Mouse (Mus musculus) liver, embryonic 14.5 days (tissue): ENCODE measurements around the gene Cast. TPM values are rescaled to one million over a fixed set of nuclear protein-coding genes. Genes with fewer than 3 reads are reported as not detected.

ENCODE experiments used
- ATAC-seq: fragments of 200-750 bp; cut with Nextera tagmentation; 2 replicates; pipeline ENCODE4 v1.8.0; 2017; ENCODE audit warnings: moderate number of reproducible peaks, mild to moderate bottlenecking, moderate library complexity; ENCODE audit not compliant: insufficient read depth
- DNase-seq, 3 experiments: peaks; one replicate each; pipeline ENCODE4 v3.0.0-alpha.2; 2012 to 2013; ENCODE audit warnings: low read depth in 3 of 3, low spot score in 3 of 3
- H3K27ac ChIP-seq: fragments of 300-500 bp; sonication (generic); 2 replicates; pipeline ENCODE4 v1.5.1; 2014; ENCODE audit warnings: moderate library complexity, mild to moderate bottlenecking, control low read depth, inconsistent platforms
- H3K27me3 ChIP-seq: fragments of 300-500 bp; sonication (generic); 2 replicates; pipeline ENCODE4 v1.6.1; 2014; ENCODE audit warnings: mild to moderate bottlenecking, low read length, moderate library complexity; ENCODE audit not compliant: control insufficient read depth, insufficient read depth
- H3K36me3 ChIP-seq: fragments of 300-500 bp; sonication (generic); replicated peaks from 2 replicates; pipeline ENCODE4 v1.6.1; 2014; ENCODE audit warnings: low read depth; ENCODE audit not compliant: control insufficient read depth, insufficient read depth
- H3K4me1 ChIP-seq, 2 experiments: fragments of 200-500 bp in 1 of 2; fragments of 300-500 bp in 1 of 2; sonication (generic) in 1 of 2; replicated peaks; 2 replicates each; pipeline ENCODE4 v1.6.1; 2012 to 2014; ENCODE audit warnings: antibody characterized with exemption in 1 of 2, inconsistent platforms in 1 of 2, low read length in 1 of 2; ENCODE audit not compliant: control insufficient read depth in 2 of 2, insufficient read depth in 2 of 2
- H3K4me2 ChIP-seq: fragments of 300-500 bp; sonication (generic); 2 replicates; pipeline ENCODE4 v1.6.1; 2014; ENCODE audit warnings: low read depth, mild to moderate bottlenecking, control low read depth, moderate library complexity
- H3K4me3 ChIP-seq, 2 experiments: fragments of 200-500 bp in 1 of 2; fragments of 300-500 bp in 1 of 2; sonication (generic) in 1 of 2; 2 replicates each; pipeline ENCODE4 v1.5.1; 2012 to 2014; ENCODE audit warnings: low read depth in 2 of 2, low read length in 2 of 2, mild to moderate bottlenecking in 2 of 2, control low read depth in 1 of 2, inconsistent platforms in 1 of 2, moderate library complexity in 1 of 2; ENCODE audit not compliant: insufficient read depth in 1 of 2
- H3K9ac ChIP-seq: fragments of 300-500 bp; sonication (generic); replicated peaks from 2 replicates; pipeline ENCODE4 v1.6.1; 2014; ENCODE audit warnings: mild to moderate bottlenecking, control low read depth, moderate library complexity
- H3K9me3 ChIP-seq: fragments of 300-500 bp; sonication (generic); 2 replicates; pipeline ENCODE4 v1.6.1; 2016; ENCODE audit warnings: low read length, mixed read lengths; ENCODE audit not compliant: control insufficient read depth
- CTCF ChIP-seq: IDR thresholded peaks from 2 replicates; pipeline ENCODE4 v1.5.1; 2016; ENCODE audit warnings: antibody characterized with exemption, low read depth, control low read depth
- EP300 ChIP-seq: IDR thresholded peaks from 2 replicates; pipeline ENCODE4 v1.6.1; 2016; ENCODE audit warnings: antibody characterized with exemption, low read depth
- WGBS: fragments of 180-500 bp; shearing (Covaris S2); extraction: QIAGEN DNeasy Blood & Tissue Kit; methylation state at CpG from one replicate; pipeline ENCODE4 v1.1.7; 2014; ENCODE audit not compliant: insufficient replicate concordance; 5-methylcytosine and 5-hydroxymethylcytosine counted together
- polyA plus RNA-seq, 2 experiments: library from polyadenylated mRNA; depleted of rRNA in 1 of 2; stranded (reverse) in 1 of 2; unstranded in 1 of 2; fragments of >200 nt; fragmentation: Nextera tagmentation in 1 of 2; extraction: Ambion mirVana in 1 of 2; gene quantifications; 2 replicates each; pipeline versions ENCODE4 v1.2.1 to v1.2.3; 2012 to 2014

Cast gene
- polyA plus RNA-seq, 2 experiments: 15.6 to 35.1 TPM

- H3K4me2 ChIP-seq: no peak overlapping the region
- DNase-seq (no peak), ATAC-seq (no peak)
- no peak overlapping the region for H3K9ac ChIP-seq
- no peaks in the 10 kb centered on the region for H3K4me1 ChIP-seq
- no peak overlapping the region for H3K27ac ChIP-seq
- no peaks in the 10 kb centered on the region for H3K27me3 ChIP-seq
- no peaks in the 10 kb centered on the region for H3K9me3 ChIP-seq
- TF ChIP-seq CTCF (no peak), EP300 (no peak)
- H3K4me3 ChIP-seq: no peak overlapping the region
- no peaks in the 10 kb centered on the region for H3K36me3 ChIP-seq
- 17% methylated on average over 1 of the region's 1 CpGs for WGBS
Observed at GRCm38 (mm10) chr13:74787681-74788080, 20.9 kb downstream of the Cast start.

- no peaks in the 10 kb centered on the region for H3K9me3 ChIP-seq
- H3K4me3 ChIP-seq: no peak overlapping the region
- no peaks in the 10 kb centered on the region for H3K27me3 ChIP-seq
- no peak overlapping the region for H3K4me2 ChIP-seq
- ATAC-seq: no peak
- no peaks in the 10 kb centered on the region for H3K36me3 ChIP-seq
- no peak overlapping the region for H3K27ac ChIP-seq
- H3K9ac ChIP-seq: no peak overlapping the region
- peaks cover 6 to 10% of the 10 kb centered on the region in 2 experiments; a peak in 3 of 4 replicates for H3K4me1 ChIP-seq
- no peak for TF ChIP-seq CTCF
- no peak for TF ChIP-seq EP300
- DNase-seq: no peak
- 52% methylated on average over 1 of the region's 1 CpGs for WGBS
Observed at GRCm38 (mm10) chr13:74772151-74772550, 36.5 kb downstream of the Cast start.

GRCm38 (mm10) chr13:74770480-74770879 is 38.1 kb downstream of the Cast start:
- TF ChIP-seq EP300: peak; percentile 25; the same call in 1 of the 2 replicates
- peak; percentile 84 for TF ChIP-seq CTCF
- Histone ChIP-seq H3K9ac (peak overlapping the region; percentile 80), H3K4me2 (peak overlapping the region; percentile 80), H3K27ac (peak overlapping the region; percentile 95), H3K9me3 (no peaks in the 10 kb centered on the region), H3K36me3 (no peaks in the 10 kb centered on the region), H3K4me1 (peaks cover 6 to 10% of the 10 kb centered on the region in 2 experiments; a peak in 3 of 4 replicates), H3K27me3 (no peaks in the 10 kb centered on the region), H3K4me3 (peak overlapping the region; percentile 73 to 96)
- 0% methylated on average over 21 of the region's 21 CpGs for WGBS
- ATAC-seq: peak; percentile 98
- DNase-seq: peak; percentile 86 to 92 (median 87)

- no peaks in the 10 kb centered on the region for H3K9me3 ChIP-seq
- peak overlapping the region; percentile 73 to 96 for H3K4me3 ChIP-seq
- ATAC-seq (peak; percentile 66; the same call in 1 of the 2 replicates), DNase-seq (peak in 2 of 3 experiments; percentile 24 to 51)
- WGBS: 1% methylated on average over 8 of the region's 8 CpGs
- H3K27me3 ChIP-seq: no peaks in the 10 kb centered on the region
- peak overlapping the region; percentile 80 for H3K9ac ChIP-seq
- H3K4me2 ChIP-seq: peak overlapping the region; percentile 80
- peak overlapping the region; percentile 95 for H3K27ac ChIP-seq
- TF ChIP-seq CTCF (no peak), EP300 (no peak)
- peaks cover 6 to 10% of the 10 kb centered on the region in 2 experiments; a peak in 3 of 4 replicates for H3K4me1 ChIP-seq
- H3K36me3 ChIP-seq: no peaks in the 10 kb centered on the region
Observed at GRCm38 (mm10) chr13:74769871-74770270, 38.7 kb downstream of the Cast start.

GRCm38 (mm10) chr13:74767186-74767585 is 41.4 kb downstream of the Cast start:
- Histone ChIP-seq H3K4me1 (peaks cover 4 to 8% of the 10 kb centered on the region in 2 experiments; a peak in 3 of 4 replicates), H3K4me2 (peak overlapping the region; percentile 15), H3K9ac (no peak overlapping the region; the same call in 1 of the 2 replicates), H3K27me3 (no peaks in the 10 kb centered on the region), H3K27ac (no peak overlapping the region), H3K4me3 (no peak overlapping the region; a peak in 1 of 4 replicates), H3K36me3 (no peaks in the 10 kb centered on the region), H3K9me3 (no peaks in the 10 kb centered on the region)
- no peak for ATAC-seq
- no peak for DNase-seq
- TF ChIP-seq CTCF (no peak), EP300 (no peak)
- WGBS: 59% methylated on average over 2 of the region's 2 CpGs
